Mouse (Mus musculus): ENCODE results near the gene Ksr2. TPM values are rescaled to one million over a fixed set of nuclear protein-coding genes. Genes with fewer than 3 reads are reported as not detected.
A peak's percentile ranks its signal among the peaks of the same experiment; 100 is the strongest.
"Not testable (repeated sequence)": the region's sequence is repeated elsewhere in the genome, so short reads cannot be mapped to it uniquely, and the experiment has no call there.

Ksr2 gene
- polyA plus RNA-seq, 1 experiment from 2014 or later: 0.34 TPM

DNA sequence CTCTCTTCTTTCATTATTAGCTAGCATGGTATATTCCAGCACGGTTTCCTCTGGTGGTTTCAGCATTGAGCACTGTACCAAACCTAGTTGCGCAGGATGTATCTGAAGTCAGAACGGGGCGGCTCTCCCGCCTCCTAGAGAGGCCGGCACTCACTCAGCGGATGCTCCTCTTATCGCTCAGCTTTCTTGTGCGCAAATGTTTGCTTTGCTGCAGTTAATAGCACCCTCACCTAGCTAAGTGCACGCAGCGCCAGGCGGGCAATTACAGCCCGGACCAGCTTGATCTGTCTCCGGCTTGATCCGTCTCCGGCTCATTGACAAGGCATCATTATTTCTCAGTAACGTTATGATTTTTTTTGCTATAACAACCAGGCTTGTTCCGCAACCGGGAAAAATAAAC, 179.5 kb downstream of the Ksr2 start:
- H3K4me3 ChIP-seq: no peak overlapping the region
- H3K9me3 ChIP-seq: no peaks in the 10 kb centered on the region
- H3K27ac ChIP-seq: no peak overlapping the region
- peaks cover 5% of the 10 kb centered on the region for H3K27me3 ChIP-seq
- H3K4me2 ChIP-seq: no peak overlapping the region
- no peak overlapping the region for H3K9ac ChIP-seq
- no peak for ATAC-seq (ENCODE audit: borderline replicate concordance, extremely low read depth, low FRiP score, low TSS enrichment)
- H3K36me3 ChIP-seq: no peaks in the 10 kb centered on the region
- H3K4me1 ChIP-seq: no peaks in the 10 kb centered on the region
- 31% methylated on average over 19 of the region's 19 CpGs for WGBS

DNA sequence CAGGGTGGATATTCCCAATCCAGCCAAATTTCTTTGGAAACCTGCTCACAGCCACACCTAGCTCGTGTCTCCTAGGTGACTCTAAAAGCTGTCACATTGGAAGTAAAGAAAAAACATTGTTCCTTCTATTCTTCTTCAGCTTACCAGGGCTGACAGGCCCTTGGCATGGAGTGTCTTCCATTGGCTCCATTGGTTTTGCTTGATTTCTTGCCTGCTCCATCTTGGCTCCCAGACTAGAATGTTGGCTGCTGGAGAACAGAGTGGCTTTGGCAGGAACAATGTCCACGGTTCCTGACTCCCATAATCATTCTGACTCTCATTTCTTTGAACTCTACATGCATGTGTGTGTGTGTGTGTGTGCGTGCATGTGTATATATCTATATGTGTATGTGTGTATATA, 183.0 kb downstream of the Ksr2 start:
- Histone ChIP-seq H3K36me3 (no peaks in the 10 kb centered on the region), H3K27me3 (peaks cover 5% of the 10 kb centered on the region), H3K9me3 (no peaks in the 10 kb centered on the region), H3K27ac (no peak overlapping the region), H3K4me2 (no peak overlapping the region), H3K9ac (no peak overlapping the region), H3K4me3 (no peak overlapping the region), H3K4me1 (no peaks in the 10 kb centered on the region)
- ATAC-seq (ENCODE audit: borderline replicate concordance, extremely low read depth, low FRiP score, low TSS enrichment): no peak
- 70% methylated on average over 3 of the region's 3 CpGs for WGBS

DNA sequence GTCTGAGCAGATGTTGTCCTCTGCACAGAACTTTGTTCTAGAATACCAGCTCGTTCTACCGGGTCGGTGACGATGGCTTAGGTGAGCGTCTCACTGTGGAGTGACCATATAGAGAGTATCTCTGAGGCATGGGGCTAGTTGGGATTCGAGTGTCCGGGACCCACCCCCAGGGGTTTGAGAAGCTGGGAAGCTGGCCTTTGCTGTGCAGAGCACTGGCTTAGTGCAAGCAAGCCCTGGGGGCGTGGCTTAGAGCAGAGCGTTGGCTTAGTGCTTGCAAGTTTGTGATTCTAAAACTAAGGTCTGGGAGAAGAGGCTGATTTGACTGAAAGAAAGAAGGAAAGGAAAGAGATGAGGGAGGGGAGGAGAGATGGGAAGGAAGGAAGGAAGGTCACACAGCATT, 188.2 kb downstream of the Ksr2 start:
- Histone ChIP-seq H3K9ac (no peak overlapping the region), H3K9me3 (no peaks in the 10 kb centered on the region), H3K4me3 (no peak overlapping the region), H3K4me1 (no peaks in the 10 kb centered on the region; the same call in 1 of the 2 replicates), H3K4me2 (no peak overlapping the region), H3K27ac (no peak overlapping the region), H3K36me3 (no peaks in the 10 kb centered on the region), H3K27me3 (no peaks in the 10 kb centered on the region)
- WGBS: 55% methylated on average over 9 of the region's 9 CpGs
- ATAC-seq (ENCODE audit: borderline replicate concordance, extremely low read depth, low FRiP score, low TSS enrichment): no peak

DNA sequence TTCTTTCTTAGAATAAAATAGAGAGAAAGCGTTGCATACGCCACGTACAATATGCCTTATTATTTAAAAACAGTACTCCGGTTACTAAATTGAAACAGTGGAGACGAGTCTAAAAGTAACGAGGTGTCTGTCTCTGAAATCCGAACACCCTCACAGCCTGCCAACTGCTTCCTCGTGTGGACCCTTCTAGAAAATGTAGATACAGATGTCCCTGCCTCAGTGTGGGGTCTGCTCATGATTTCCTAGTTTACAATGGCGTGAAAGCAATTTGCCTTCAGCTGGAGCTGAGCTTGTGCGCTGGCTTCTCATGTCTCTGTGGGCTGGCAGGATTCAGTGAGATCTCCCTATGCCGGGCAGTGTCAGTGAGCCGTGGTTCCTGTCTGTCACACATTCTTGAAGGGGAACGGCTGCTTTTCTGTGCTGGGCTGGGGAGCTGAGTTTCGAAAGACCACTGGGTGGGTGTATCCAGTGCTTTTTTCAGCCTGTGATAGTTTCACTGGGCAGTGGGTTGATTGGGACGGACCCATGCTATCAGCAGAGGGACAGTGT, 194.0 kb downstream of the Ksr2 start:
- Histone ChIP-seq H3K4me3 (no peak overlapping the region), H3K36me3 (no peaks in the 10 kb centered on the region), H3K9ac (no peak overlapping the region), H3K4me1 (peaks cover 3% of the 10 kb centered on the region; the same call in 1 of the 2 replicates), H3K27ac (peak overlapping the region; percentile 53), H3K9me3 (no peaks in the 10 kb centered on the region), H3K27me3 (no peaks in the 10 kb centered on the region), H3K4me2 (no peak overlapping the region)
- ATAC-seq (ENCODE audit: borderline replicate concordance, extremely low read depth, low FRiP score, low TSS enrichment): peak; percentile 63; the same call in 1 of the 2 replicates
- WGBS: 37% methylated on average over 15 of the region's 15 CpGs

DNA sequence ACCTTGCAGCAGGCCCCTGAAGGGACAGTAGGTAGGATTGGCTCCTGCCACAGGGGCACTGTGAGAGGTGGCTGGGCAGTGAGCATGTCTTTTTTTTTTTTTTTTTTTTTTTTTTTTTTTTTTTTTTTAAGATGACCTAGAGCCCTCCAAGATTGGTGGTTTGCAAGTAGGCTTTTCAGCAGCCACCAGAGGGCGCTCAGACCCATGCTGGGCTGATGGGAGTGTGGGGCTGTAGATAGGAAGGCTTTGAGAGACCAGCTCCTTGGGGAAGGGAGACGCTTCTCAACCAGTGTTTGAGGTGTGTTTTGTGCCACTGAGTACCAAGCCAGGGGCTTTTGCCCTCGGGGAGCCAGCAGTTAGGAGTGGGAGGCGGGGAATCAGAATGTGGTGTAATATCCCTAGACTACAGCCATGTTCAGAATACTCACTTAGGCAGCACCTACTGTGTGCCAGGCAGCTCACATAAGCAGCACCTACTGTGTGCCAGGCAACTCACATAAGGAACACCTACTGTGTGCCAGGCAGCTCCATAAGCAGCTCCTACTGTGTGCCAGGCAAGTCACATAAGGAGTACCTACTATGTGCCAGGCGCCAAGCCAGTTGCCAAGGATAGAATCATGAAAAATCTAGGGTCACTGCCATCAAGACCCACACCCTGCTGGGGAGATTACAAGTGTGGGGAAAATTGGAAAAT, 200.7 kb downstream of the Ksr2 start:
- WGBS: 32% methylated on average over 5 of the region's 5 CpGs
- ATAC-seq (ENCODE audit: borderline replicate concordance, extremely low read depth, low FRiP score, low TSS enrichment): peak; percentile 16; the same call in 1 of the 2 replicates

DNA sequence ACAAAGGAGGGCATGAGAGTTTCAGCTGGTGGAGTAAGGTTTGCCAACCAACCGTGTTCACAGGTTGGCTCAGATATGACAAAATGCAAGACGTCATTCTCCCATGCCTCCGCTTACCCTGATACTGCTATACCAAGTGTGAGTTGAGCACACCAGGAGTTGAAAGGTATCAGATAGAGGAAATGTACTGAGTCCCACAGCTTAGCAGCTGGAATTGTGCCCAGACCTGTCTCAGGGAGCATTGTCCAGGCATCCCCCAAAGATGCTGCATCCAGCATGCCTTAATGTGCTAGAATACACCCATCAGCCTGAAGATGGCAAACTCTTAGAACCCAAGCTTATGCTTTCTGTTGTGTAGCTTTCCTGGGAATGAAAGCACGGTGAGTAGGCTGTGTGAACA, 206.5 kb downstream of the Ksr2 start:
- H3K4me1 ChIP-seq: no peaks in the 10 kb centered on the region
- no peak overlapping the region for H3K9ac ChIP-seq
- WGBS: 75% methylated on average over 4 of the region's 4 CpGs
- ATAC-seq (ENCODE audit: borderline replicate concordance, extremely low read depth, low FRiP score, low TSS enrichment): no peak
- H3K27me3 ChIP-seq: no peaks in the 10 kb centered on the region
- no peak overlapping the region for H3K4me3 ChIP-seq
- no peak overlapping the region for H3K4me2 ChIP-seq
- H3K27ac ChIP-seq: no peak overlapping the region
- H3K9me3 ChIP-seq: no peaks in the 10 kb centered on the region
- H3K36me3 ChIP-seq: no peaks in the 10 kb centered on the region

More for the DNA sequence above, 200.7 kb downstream of the Ksr2 start:
- H3K27ac ChIP-seq: no peak overlapping the region
- no peaks in the 10 kb centered on the region for H3K9me3 ChIP-seq
- H3K4me2 ChIP-seq: no peak overlapping the region
- no peaks in the 10 kb centered on the region for H3K27me3 ChIP-seq
- H3K9ac ChIP-seq: no peak overlapping the region
- H3K36me3 ChIP-seq: no peaks in the 10 kb centered on the region
- no peaks in the 10 kb centered on the region for H3K4me1 ChIP-seq
- no peak overlapping the region for H3K4me3 ChIP-seq

DNA sequence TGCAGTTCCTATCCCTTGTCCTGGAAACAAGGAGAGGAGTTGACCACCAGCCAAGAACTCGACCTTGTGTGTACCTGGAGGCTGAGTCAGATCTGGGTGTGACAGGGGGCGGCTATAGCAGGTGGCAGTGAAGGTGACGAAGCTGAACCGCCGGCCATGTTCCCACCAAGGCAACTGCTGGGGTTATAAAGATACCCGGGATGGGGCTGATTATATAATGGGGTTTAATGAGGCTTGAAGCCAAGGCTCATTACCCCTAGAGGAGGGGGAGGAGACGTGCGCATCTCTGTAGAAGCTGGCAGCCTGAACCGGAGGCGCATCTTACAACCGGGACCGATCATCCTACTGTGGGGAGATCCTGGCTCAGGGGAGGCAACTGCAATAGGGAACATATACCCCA, 208.4 kb downstream of the Ksr2 start:
- WGBS: 79% methylated on average over 12 of the region's 12 CpGs
- no peak overlapping the region for H3K9ac ChIP-seq

GRCm38 (mm10) chr5:117623206-117623605, 209.4 kb downstream of the Ksr2 start:
- H3K4me3 ChIP-seq; H3K27ac ChIP-seq; H3K4me2 ChIP-seq; H3K9me3 ChIP-seq; H3K36me3 ChIP-seq; ATAC-seq (ENCODE audit: borderline replicate concordance, extremely low read depth, low FRiP score, low TSS enrichment); H3K27me3 ChIP-seq; H3K4me1 ChIP-seq; H3K9ac ChIP-seq: not testable (repeated sequence)
- 83% methylated on average over 4 of the region's 4 CpGs for WGBS

More for the DNA sequence above, 208.4 kb downstream of the Ksr2 start:
- Histone ChIP-seq H3K4me3 (no peak overlapping the region), H3K27me3 (no peaks in the 10 kb centered on the region), H3K9me3 (no peaks in the 10 kb centered on the region), H3K27ac (no peak overlapping the region), H3K4me1 (no peaks in the 10 kb centered on the region), H3K4me2 (no peak overlapping the region), H3K36me3 (no peaks in the 10 kb centered on the region)
- ATAC-seq (ENCODE audit: borderline replicate concordance, extremely low read depth, low FRiP score, low TSS enrichment): no peak

GRCm38 (mm10) chr5:117626907-117627306, 213.1 kb downstream of the Ksr2 start:
- WGBS: 5% methylated on average over 4 of the region's 4 CpGs
- H3K27me3 ChIP-seq: no peaks in the 10 kb centered on the region
- H3K36me3 ChIP-seq: no peaks in the 10 kb centered on the region
- H3K4me1 ChIP-seq: no peaks in the 10 kb centered on the region
- no peak overlapping the region for H3K4me3 ChIP-seq
- no peak overlapping the region for H3K4me2 ChIP-seq
- no peaks in the 10 kb centered on the region for H3K9me3 ChIP-seq
- no peak for ATAC-seq (ENCODE audit: borderline replicate concordance, extremely low read depth, low FRiP score, low TSS enrichment)
- no peak overlapping the region for H3K27ac ChIP-seq
- H3K9ac ChIP-seq: no peak overlapping the region

- Histone ChIP-seq H3K4me1 (no peaks in the 10 kb centered on the region), H3K27ac (no peak overlapping the region), H3K9me3 (no peaks in the 10 kb centered on the region), H3K4me3 (no peak overlapping the region), H3K4me2 (no peak overlapping the region), H3K9ac (no peak overlapping the region), H3K27me3 (no peaks in the 10 kb centered on the region), H3K36me3 (no peaks in the 10 kb centered on the region)
- ATAC-seq (ENCODE audit: borderline replicate concordance, extremely low read depth, low FRiP score, low TSS enrichment): no peak
- WGBS: 43% methylated on average over 7 of the region's 7 CpGs
These were observed 214.6 kb downstream of the Ksr2 start for GRCm38 (mm10) chr5:117628351-117628750.

GRCm38 (mm10) chr5:117629570-117629969, 215.8 kb downstream of the Ksr2 start:
- Histone ChIP-seq H3K9ac (no peak overlapping the region), H3K27me3 (no peaks in the 10 kb centered on the region), H3K9me3 (no peaks in the 10 kb centered on the region), H3K4me1 (no peaks in the 10 kb centered on the region), H3K4me3 (no peak overlapping the region), H3K27ac (no peak overlapping the region), H3K4me2 (no peak overlapping the region), H3K36me3 (no peaks in the 10 kb centered on the region)
- 75% methylated on average over 14 of the region's 14 CpGs for WGBS
- ATAC-seq (ENCODE audit: borderline replicate concordance, extremely low read depth, low FRiP score, low TSS enrichment): no peak

DNA sequence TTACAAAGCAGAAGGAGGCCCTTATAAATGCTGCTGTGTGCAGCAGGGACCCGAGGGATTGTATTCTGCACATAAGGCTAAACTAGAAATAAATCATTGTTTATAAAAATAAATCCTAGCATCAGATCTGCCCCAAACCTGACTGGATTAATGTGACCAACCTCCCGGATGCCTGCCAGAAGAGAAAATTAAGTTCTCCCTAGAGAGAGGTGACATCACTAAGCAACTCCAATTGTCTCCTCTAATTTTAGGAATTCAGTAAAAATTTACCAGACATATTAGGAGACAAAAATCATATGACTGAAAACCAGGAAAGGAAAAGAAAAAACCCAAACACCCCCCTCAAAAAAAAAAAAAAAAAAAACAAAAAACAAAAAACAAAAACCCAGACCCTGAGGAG, 221.4 kb downstream of the Ksr2 start:
- Histone ChIP-seq H3K4me2 (no peak overlapping the region), H3K4me3 (no peak overlapping the region), H3K27ac (no peak overlapping the region), H3K4me1 (0 out of 2 replicates have a peak, but pooled peaks cover 4% of the 10 kb centered on the region), H3K9me3 (no peaks in the 10 kb centered on the region), H3K9ac (no peak overlapping the region), H3K27me3 (no peaks in the 10 kb centered on the region), H3K36me3 (no peaks in the 10 kb centered on the region)
- WGBS: 72% methylated on average over 2 of the region's 2 CpGs
- ATAC-seq (ENCODE audit: borderline replicate concordance, extremely low read depth, low FRiP score, low TSS enrichment): no peak
